In the genomic region with DNA sequence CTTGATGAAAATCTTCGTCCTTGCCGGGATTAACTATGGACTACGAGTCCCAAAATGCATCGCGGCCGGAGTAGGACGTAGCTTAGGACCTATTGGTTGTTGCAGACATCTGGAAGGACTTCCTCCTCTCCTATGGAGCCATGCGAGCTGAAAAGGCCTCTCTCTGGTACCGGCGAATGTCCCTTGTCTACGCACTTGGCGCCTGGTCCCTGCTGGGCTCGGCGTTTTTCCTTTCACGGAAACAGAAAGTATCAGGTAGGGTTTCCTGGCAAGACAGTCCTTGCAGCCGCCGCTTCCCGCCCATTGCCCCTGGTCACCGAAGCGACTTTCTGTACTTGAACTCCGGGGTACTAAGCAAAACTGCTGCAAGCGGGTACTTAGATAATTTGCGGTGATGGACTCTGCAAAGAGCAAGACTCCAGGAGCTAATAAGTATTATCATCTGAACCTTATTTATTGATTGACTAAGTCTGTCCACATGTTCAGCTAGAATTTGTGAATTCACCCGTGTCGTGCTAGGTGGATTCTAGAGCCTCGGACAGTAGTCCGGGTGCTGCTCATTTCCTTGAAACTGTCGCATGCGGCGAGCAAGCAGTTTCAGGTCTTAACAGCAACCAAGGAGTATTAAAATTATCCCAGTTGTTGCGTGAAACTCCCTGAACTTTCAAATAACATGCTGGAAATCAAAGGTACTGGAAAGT, we compare ENCODE assay signal across 8 mouse cellular contexts. TPM values are rescaled to one million over a fixed set of nuclear protein-coding genes. Genes with fewer than 3 reads are reported as not detected.
DNase-seq lines count a peak whose midpoint lies in the region; ATAC-seq lines count a peak whose summit lies in the region.

Gene Smim26 (plus strand): TSS at position 104 of the 701 bp plus-strand sequence.

- no peaks in the 10 kb centered on the region for H3K9me3 ChIP-seq in heart, embryonic 13.5 days
- H3K9me3 ChIP-seq in liver, embryonic 13.5 days (replicated peaks): no peaks in the 10 kb centered on the region
- H3K9me3 ChIP-seq in stomach, embryonic 16.5 days (replicated peaks; ENCODE audit: control insufficient read depth, low read length): no peaks in the 10 kb centered on the region

- peak within 1 kb of the TSS; percentile 80 for H3K4me2 ChIP-seq in heart, embryonic 13.5 days
- H3K4me2 ChIP-seq in liver, embryonic 13.5 days: peak within 1 kb of the TSS; percentile 73
- H3K4me2 ChIP-seq in stomach, embryonic 16.5 days (ENCODE audit: low read depth, low read length): peak within 1 kb of the TSS; percentile 76

- DNase-seq in fat pad, adult 2 months (ENCODE audit: extremely low read depth, low read depth, low spot score): peak; percentile 37
- peak; percentile 87 for DNase-seq in kidney, postnatal 14 days
- DNase-seq in liver, embryonic 13.5 days: peak; percentile 69
- peak; percentile 76 for DNase-seq in neural tube, embryonic 10.5 days (ENCODE audit: extremely low spot score, low spot score)

- 1% methylated on average over 31 of the region's 31 CpGs for WGBS in heart, embryonic 13.5 days
- under 1% methylated on average over 31 of the region's 31 CpGs for WGBS in liver, embryonic 13.5 days (ENCODE audit: insufficient replicate concordance)
- WGBS in stomach, embryonic 16.5 days: under 1% methylated on average over 31 of the region's 31 CpGs

- ATAC-seq in CD4-positive, CD25-positive, alpha-beta regulatory T cell, adult 4 months: peak; percentile 100
- peak; percentile 81; the same call in 1 of the 2 replicates for ATAC-seq in heart, embryonic 13.5 days (ENCODE audit: extremely low read depth, insufficient number of reproducible peaks, low FRiP score, low TSS enrichment)
- peak; percentile 96 for ATAC-seq in liver, embryonic 13.5 days (ENCODE audit: low read depth)
- peak; percentile 95 for ATAC-seq in stomach, embryonic 16.5 days (ENCODE audit: insufficient read depth, low FRiP score)

- H3K27ac ChIP-seq in brown adipose tissue, adult 24 weeks (replicated peaks; ENCODE audit: low read depth, low read length): peak within 1 kb of the TSS; percentile 55; the same call in 1 of the 2 replicates
- peak within 1 kb of the TSS; percentile 26; the same call in 1 of the 2 replicates for H3K27ac ChIP-seq in heart, embryonic 13.5 days (replicated peaks)
- peak within 1 kb of the TSS; percentile 36; the same call in 1 of the 2 replicates for H3K27ac ChIP-seq in liver, embryonic 13.5 days
- peak within 1 kb of the TSS; percentile 50; the same call in 1 of the 2 replicates for H3K27ac ChIP-seq in stomach, embryonic 16.5 days (ENCODE audit: low read length)

- H3K36me3 ChIP-seq in heart, embryonic 13.5 days: peaks cover 23% of the 10 kb centered on the region
- H3K36me3 ChIP-seq in liver, embryonic 13.5 days: peaks cover 22% of the 10 kb centered on the region
- H3K36me3 ChIP-seq in stomach, embryonic 16.5 days (ENCODE audit: control insufficient read depth, insufficient read depth, low read length): peaks cover 4% of the 10 kb centered on the region; the same call in 1 of the 2 replicates

- H3K27me3 ChIP-seq in heart, embryonic 13.5 days (replicated peaks): no peaks in the 10 kb centered on the region
- H3K27me3 ChIP-seq in liver, embryonic 13.5 days: no peaks in the 10 kb centered on the region
- H3K27me3 ChIP-seq in stomach, embryonic 16.5 days (ENCODE audit: control insufficient read depth, insufficient read depth, low read length): no peaks in the 10 kb centered on the region

- peak within 1 kb of the TSS; percentile 90 for H3K4me3 ChIP-seq in brown adipose tissue, adult 24 weeks (ENCODE audit: insufficient read depth, low read depth, low read length)
- H3K4me3 ChIP-seq in heart, embryonic 13.5 days: peak within 1 kb of the TSS; percentile 62
- peak within 1 kb of the TSS; percentile 68 for H3K4me3 ChIP-seq in liver, embryonic 13.5 days (replicated peaks)
- H3K4me3 ChIP-seq in stomach, embryonic 16.5 days (replicated peaks; ENCODE audit: low read length): peak within 1 kb of the TSS; percentile 74

- H3K4me1 ChIP-seq in brown adipose tissue, adult 24 weeks (ENCODE audit: control insufficient read depth, insufficient read depth, insufficient read length, low read length): no peaks in the 10 kb centered on the region
- H3K4me1 ChIP-seq in heart, embryonic 13.5 days: peaks cover 5% of the 10 kb centered on the region
- peaks cover 17% of the 10 kb centered on the region for H3K4me1 ChIP-seq in liver, embryonic 13.5 days (replicated peaks)
- H3K4me1 ChIP-seq in stomach, embryonic 16.5 days (ENCODE audit: control insufficient read depth, insufficient read depth, low read length): peaks cover 7% of the 10 kb centered on the region; the same call in 1 of the 2 replicates

- H3K9ac ChIP-seq in heart, embryonic 13.5 days: peak within 1 kb of the TSS; percentile 79
- peak within 1 kb of the TSS; percentile 80 for H3K9ac ChIP-seq in liver, embryonic 13.5 days
- H3K9ac ChIP-seq in stomach, embryonic 16.5 days (ENCODE audit: low read length): peak within 1 kb of the TSS; percentile 78

RNA-seq across cellular contexts. Expression of gene Smim26, which starts in this region (rescaled TPM):
- polyA plus RNA-seq in CD4-positive, CD25-positive, alpha-beta regulatory T cell, adult 4 months (2017; shearing (Covaris generic)): 10 to 100 TPM; 18.1 to 28.9 TPM
- 147 and 151 TPM in 2 replicates for polyA plus RNA-seq in brown adipose tissue, adult 24 weeks (2012; ENCODE audit: insufficient read depth, insufficient read length, missing spikeins)
- 47.6 and 53.2 TPM in 2 replicates for polyA plus RNA-seq in heart, embryonic 13.5 days (2015; fragmentation: Nextera tagmentation; extraction: Ambion mirVana)
- polyA plus RNA-seq in liver, embryonic 13.5 days (2015; fragmentation: Nextera tagmentation; extraction: Ambion mirVana): 27.4 and 29.8 TPM in 2 replicates
- 29.3 and 39.0 TPM in 2 replicates for polyA plus RNA-seq in stomach, embryonic 16.5 days (2015; fragmentation: Nextera tagmentation; extraction: Ambion mirVana)

Comparison
In these comparisons a context has a peak if more than half of its experiments do, and no peak if none do; other contexts are left out.
1. Peak in every context shown above with its lines: DNase-seq, ATAC-seq, H3K4me3 ChIP-seq and H3K27ac ChIP-seq.
2. DNase-seq: peak in every context shown above with its lines; median percentile 87 in kidney, postnatal 14 days; 76 in neural tube, embryonic 10.5 days; 69 in liver, embryonic 13.5 days; 37 in fat pad, adult 2 months.